Mouse (Mus musculus) heart, postnatal 0 days (tissue): ENCODE results near the gene Ccdc167.

Source experiments
- CTCF ChIP-seq: IDR thresholded peaks from 2 replicates; pipeline ENCODE4 v1.5.1; 2016; ENCODE audit warnings: antibody characterized with exemption, control low read depth, low read depth
- EP300 ChIP-seq: IDR thresholded peaks from 2 replicates; pipeline ENCODE4 v1.6.1; 2016; ENCODE audit warnings: antibody characterized with exemption, low read depth

DNA sequence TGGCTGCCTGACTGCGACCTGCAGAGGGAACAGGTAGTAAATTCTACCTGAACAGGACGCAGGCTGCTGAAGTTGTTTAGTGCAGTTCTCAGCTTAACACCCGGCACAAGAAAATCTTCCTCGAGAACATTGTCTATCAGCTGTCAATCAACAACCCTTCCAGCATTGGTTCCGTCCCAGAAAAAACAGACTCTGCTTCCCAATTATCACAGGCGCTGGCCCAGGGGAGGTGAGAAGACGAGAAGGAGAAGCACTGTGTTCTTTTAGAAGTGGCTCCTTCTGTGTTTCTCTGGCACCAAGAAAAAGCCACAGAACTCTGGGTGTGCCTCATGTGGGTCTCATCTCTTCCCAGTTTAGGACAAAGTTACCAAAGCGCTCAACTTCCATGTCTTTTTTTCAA is 1.8 kb upstream of the Ccdc167 start:
- no peak for TF ChIP-seq CTCF
- TF ChIP-seq EP300, result no peak
